Mouse (Mus musculus): Measurements from ENCODE around the gene Arvcf. TPM values are rescaled to one million over a fixed set of nuclear protein-coding genes. Genes with fewer than 3 reads are reported as not detected.

The Arvcf gene
- polyA plus RNA-seq, 1 experiment from 2014 or later: 31.0 TPM

- no peak overlapping the region for H3K4me3 ChIP-seq (ENCODE audit: low read length)
- H3K9me3 ChIP-seq (ENCODE audit: low read length): no peaks in the 10 kb centered on the region
- no peak overlapping the region for H3K4me2 ChIP-seq (replicated peaks; ENCODE audit: low read depth, low read length)
- H3K27me3 ChIP-seq (ENCODE audit: insufficient read depth, low read length): no peaks in the 10 kb centered on the region
- peaks cover 47% of the 10 kb centered on the region for H3K36me3 ChIP-seq (ENCODE audit: insufficient read depth, low read length)
- no peak overlapping the region for H3K9ac ChIP-seq (replicated peaks; ENCODE audit: low read length)
- no peak overlapping the region for H3K27ac ChIP-seq (ENCODE audit: low read length)
- 61% methylated on average over 7 of the region's 7 CpGs for WGBS
- ATAC-seq (ENCODE audit: low FRiP score, low TSS enrichment): peak; percentile 33
- peaks cover 17% of the 10 kb centered on the region for H3K4me1 ChIP-seq (ENCODE audit: insufficient read depth, low read length)
These were observed 52.7 kb downstream of the Arvcf start for GRCm38 (mm10) chr16:18400472-18401216.

GRCm38 (mm10) chr16:18403285-18403684 is 55.3 kb downstream of the Arvcf start:
- peaks cover 39% of the 10 kb centered on the region for H3K36me3 ChIP-seq (ENCODE audit: insufficient read depth, low read length)
- no peak overlapping the region for H3K4me3 ChIP-seq (ENCODE audit: low read length)
- no peaks in the 10 kb centered on the region for H3K27me3 ChIP-seq (ENCODE audit: insufficient read depth, low read length)
- H3K9ac ChIP-seq (replicated peaks; ENCODE audit: low read length): no peak overlapping the region
- 83% methylated on average over 12 of the region's 12 CpGs for WGBS
- H3K27ac ChIP-seq (ENCODE audit: low read length): no peak overlapping the region
- H3K4me2 ChIP-seq (replicated peaks; ENCODE audit: low read depth, low read length): no peak overlapping the region
- ATAC-seq (ENCODE audit: low FRiP score, low TSS enrichment): no peak
- peaks cover 7% of the 10 kb centered on the region; the same call in 1 of the 2 replicates for H3K4me1 ChIP-seq (ENCODE audit: insufficient read depth, low read length)
- H3K9me3 ChIP-seq (ENCODE audit: low read length): no peaks in the 10 kb centered on the region

GRCm38 (mm10) chr16:18405091-18405854 is 57.3 kb downstream of the Arvcf start:
- WGBS: 86% methylated on average over 13 of the region's 13 CpGs
- no peak overlapping the region for H3K9ac ChIP-seq (replicated peaks; ENCODE audit: low read length)
- H3K9me3 ChIP-seq (ENCODE audit: low read length): no peaks in the 10 kb centered on the region
- no peak overlapping the region for H3K4me2 ChIP-seq (replicated peaks; ENCODE audit: low read depth, low read length)
- peaks cover 14% of the 10 kb centered on the region for H3K4me1 ChIP-seq (ENCODE audit: insufficient read depth, low read length)
- H3K27ac ChIP-seq (ENCODE audit: low read length): no peak overlapping the region
- no peak for ATAC-seq (ENCODE audit: low FRiP score, low TSS enrichment)
- peaks cover 33% of the 10 kb centered on the region for H3K36me3 ChIP-seq (ENCODE audit: insufficient read depth, low read length)
- H3K27me3 ChIP-seq (ENCODE audit: insufficient read depth, low read length): no peaks in the 10 kb centered on the region
- no peak overlapping the region for H3K4me3 ChIP-seq (ENCODE audit: low read length)

- 70% methylated on average over 2 of the region's 2 CpGs for WGBS
- H3K9ac ChIP-seq (replicated peaks; ENCODE audit: low read length): no peak overlapping the region
- no peaks in the 10 kb centered on the region for H3K27me3 ChIP-seq (ENCODE audit: insufficient read depth, low read length)
- no peak overlapping the region for H3K27ac ChIP-seq (ENCODE audit: low read length)
- no peak overlapping the region for H3K4me2 ChIP-seq (replicated peaks; ENCODE audit: low read depth, low read length)
- H3K9me3 ChIP-seq (ENCODE audit: low read length): no peaks in the 10 kb centered on the region
- no peak overlapping the region for H3K4me3 ChIP-seq (ENCODE audit: low read length)
- H3K4me1 ChIP-seq (ENCODE audit: insufficient read depth, low read length): peaks cover 15% of the 10 kb centered on the region
- peaks cover 37% of the 10 kb centered on the region for H3K36me3 ChIP-seq (ENCODE audit: insufficient read depth, low read length)
- ATAC-seq (ENCODE audit: low FRiP score, low TSS enrichment): no peak
These were observed 57.9 kb downstream of the Arvcf start for GRCm38 (mm10) chr16:18405876-18406275.

GRCm38 (mm10) chr16:18406293-18406692 is 58.3 kb downstream of the Arvcf start:
- no peak overlapping the region for H3K4me2 ChIP-seq (replicated peaks; ENCODE audit: low read depth, low read length)
- H3K36me3 ChIP-seq (ENCODE audit: insufficient read depth, low read length): peaks cover 37% of the 10 kb centered on the region
- H3K27me3 ChIP-seq (ENCODE audit: insufficient read depth, low read length): no peaks in the 10 kb centered on the region
- no peak overlapping the region for H3K4me3 ChIP-seq (ENCODE audit: low read length)
- H3K9me3 ChIP-seq (ENCODE audit: low read length): no peaks in the 10 kb centered on the region
- no peak overlapping the region for H3K27ac ChIP-seq (ENCODE audit: low read length)
- peaks cover 17% of the 10 kb centered on the region for H3K4me1 ChIP-seq (ENCODE audit: insufficient read depth, low read length)
- H3K9ac ChIP-seq (replicated peaks; ENCODE audit: low read length): no peak overlapping the region
- ATAC-seq (ENCODE audit: low FRiP score, low TSS enrichment): peak; percentile 40; the same call in 1 of the 2 replicates
- WGBS: 7% methylated on average over 2 of the region's 2 CpGs

DNA sequence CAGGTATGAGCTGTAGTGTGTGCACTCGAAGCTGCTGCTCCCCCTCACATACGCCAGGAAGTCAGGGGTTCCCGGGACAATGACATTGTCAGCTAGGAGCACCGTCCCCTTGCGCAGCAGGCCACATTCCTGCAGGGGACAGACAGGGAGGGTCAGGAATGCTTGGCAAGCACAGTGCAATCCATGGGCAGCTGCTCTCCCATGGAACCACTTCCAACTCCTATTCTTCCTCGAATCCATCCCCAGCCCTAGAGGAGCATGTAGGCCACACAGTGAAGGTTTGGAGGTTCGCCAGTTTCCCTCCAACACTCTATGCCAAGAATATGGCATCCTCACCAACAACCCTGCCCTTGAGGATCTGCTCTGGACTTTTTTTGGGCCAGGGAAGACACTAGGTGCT is 59.9 kb downstream of the Arvcf start:
- WGBS: 81% methylated on average over 7 of the region's 7 CpGs
- Histone ChIP-seq H3K27ac (ENCODE audit: low read length) (no peak overlapping the region), H3K4me3 (ENCODE audit: low read length) (no peak overlapping the region), H3K27me3 (ENCODE audit: insufficient read depth, low read length) (no peaks in the 10 kb centered on the region), H3K4me2 (replicated peaks; ENCODE audit: low read depth, low read length) (no peak overlapping the region), H3K9me3 (ENCODE audit: low read length) (no peaks in the 10 kb centered on the region), H3K4me1 (ENCODE audit: insufficient read depth, low read length) (peaks cover 27% of the 10 kb centered on the region), H3K9ac (replicated peaks; ENCODE audit: low read length) (no peak overlapping the region), H3K36me3 (ENCODE audit: insufficient read depth, low read length) (peaks cover 23% of the 10 kb centered on the region)
- ATAC-seq (ENCODE audit: low FRiP score, low TSS enrichment): no peak

GRCm38 (mm10) chr16:18409776-18410175 is 61.8 kb downstream of the Arvcf start:
- Histone ChIP-seq H3K27ac (ENCODE audit: low read length) (no peak overlapping the region), H3K9ac (replicated peaks; ENCODE audit: low read length) (no peak overlapping the region; the same call in 1 of the 2 replicates), H3K4me2 (replicated peaks; ENCODE audit: low read depth, low read length) (no peak overlapping the region), H3K9me3 (ENCODE audit: low read length) (no peaks in the 10 kb centered on the region), H3K27me3 (ENCODE audit: insufficient read depth, low read length) (no peaks in the 10 kb centered on the region), H3K4me3 (ENCODE audit: low read length) (no peak overlapping the region), H3K4me1 (ENCODE audit: insufficient read depth, low read length) (peaks cover 27% of the 10 kb centered on the region), H3K36me3 (ENCODE audit: insufficient read depth, low read length) (peaks cover 21% of the 10 kb centered on the region)
- no peak for ATAC-seq (ENCODE audit: low FRiP score, low TSS enrichment)
- 61% methylated on average over 4 of the region's 4 CpGs for WGBS

- Histone ChIP-seq H3K9ac (replicated peaks; ENCODE audit: low read length) (no peak overlapping the region; the same call in 1 of the 2 replicates), H3K36me3 (ENCODE audit: insufficient read depth, low read length) (peaks cover 23% of the 10 kb centered on the region), H3K27me3 (ENCODE audit: insufficient read depth, low read length) (no peaks in the 10 kb centered on the region), H3K4me1 (ENCODE audit: insufficient read depth, low read length) (peaks cover 27% of the 10 kb centered on the region), H3K4me3 (ENCODE audit: low read length) (no peak overlapping the region), H3K9me3 (ENCODE audit: low read length) (no peaks in the 10 kb centered on the region), H3K27ac (ENCODE audit: low read length) (peak overlapping the region; percentile 67; the same call in 1 of the 2 replicates), H3K4me2 (replicated peaks; ENCODE audit: low read depth, low read length) (no peak overlapping the region)
- peak; percentile 1; the same call in 1 of the 2 replicates for ATAC-seq (ENCODE audit: low FRiP score, low TSS enrichment)
- 70% methylated on average over 5 of the region's 5 CpGs for WGBS
These were observed 62.4 kb downstream of the Arvcf start for GRCm38 (mm10) chr16:18410418-18410817.

- Histone ChIP-seq H3K4me2 (replicated peaks; ENCODE audit: low read depth, low read length) (no peak overlapping the region), H3K27ac (ENCODE audit: low read length) (peak overlapping the region; percentile 67), H3K27me3 (ENCODE audit: insufficient read depth, low read length) (no peaks in the 10 kb centered on the region), H3K4me1 (ENCODE audit: insufficient read depth, low read length) (peaks cover 34% of the 10 kb centered on the region), H3K4me3 (ENCODE audit: low read length) (no peak overlapping the region), H3K9me3 (ENCODE audit: low read length) (no peaks in the 10 kb centered on the region), H3K9ac (replicated peaks; ENCODE audit: low read length) (0 out of 2 replicates have a peak overlapping the region, but pooled peaks have one; percentile 31), H3K36me3 (ENCODE audit: insufficient read depth, low read length) (peaks cover 26% of the 10 kb centered on the region)
- ATAC-seq (ENCODE audit: low FRiP score, low TSS enrichment): peak; percentile 57
- WGBS: 61% methylated on average over 13 of the region's 13 CpGs
These were observed 63.2 kb downstream of the Arvcf start for GRCm38 (mm10) chr16:18411026-18411649.

Measured in kidney, embryonic 16.5 days (tissue).